Mouse (Mus musculus) heart, embryonic 16.5 days (tissue): ENCODE results near the gene Recql5. TPM values are rescaled to one million over a fixed set of nuclear protein-coding genes. Genes with fewer than 3 reads are reported as not detected.

ENCODE experiments used
- ATAC-seq: fragments of 200-750 bp; cut with Nextera tagmentation; replicated peaks from 2 replicates; pipeline ENCODE4 v1.8.0; 2017; ENCODE audit warnings: moderate number of reproducible peaks; ENCODE audit not compliant: insufficient read depth, low FRiP score; ENCODE audit errors: extremely low read depth
- H3K27ac ChIP-seq: fragments of 300-500 bp; sonication (generic); 2 replicates; pipeline ENCODE4 v1.5.1; 2014; ENCODE audit warnings: mild to moderate bottlenecking, low read length, control low read depth, moderate library complexity
- H3K27me3 ChIP-seq: fragments of 300-500 bp; sonication (generic); 2 replicates; pipeline ENCODE4 v1.6.1; 2014; ENCODE audit warnings: low read length, mixed read lengths; ENCODE audit not compliant: control insufficient read depth, insufficient read depth
- H3K36me3 ChIP-seq: fragments of 300-500 bp; sonication (generic); 2 replicates; pipeline ENCODE4 v1.6.1; 2014; ENCODE audit not compliant: control insufficient read depth, insufficient read depth
- H3K4me1 ChIP-seq: fragments of 300-500 bp; sonication (generic); 2 replicates; pipeline ENCODE4 v1.6.1; 2014; ENCODE audit warnings: low read length, mixed read lengths; ENCODE audit not compliant: control insufficient read depth, insufficient read depth
- H3K4me2 ChIP-seq: fragments of 300-500 bp; sonication (generic); 2 replicates; pipeline ENCODE4 v1.6.1; 2014; ENCODE audit warnings: low read depth, mild to moderate bottlenecking, control low read depth, low read length
- H3K4me3 ChIP-seq: fragments of 300-500 bp; sonication (generic); 2 replicates; pipeline ENCODE4 v1.5.1; 2014; ENCODE audit warnings: mild to moderate bottlenecking, control low read depth, low read length
- H3K9ac ChIP-seq: fragments of 300-500 bp; sonication (generic); 2 replicates; pipeline ENCODE4 v1.6.1; 2014; ENCODE audit warnings: low read length, control low read depth
- H3K9me3 ChIP-seq: fragments of 300-500 bp; sonication (generic); replicated peaks from 2 replicates; pipeline ENCODE4 v1.6.1; 2016; ENCODE audit warnings: low read length; ENCODE audit not compliant: control insufficient read depth
- WGBS: fragments of 180-500 bp; shearing (Covaris S2); extraction: QIAGEN DNeasy Blood & Tissue Kit; methylation state at CpG from one replicate; pipeline ENCODE4 v1.1.7; 2014; 5-methylcytosine and 5-hydroxymethylcytosine counted together
- polyA plus RNA-seq: library from polyadenylated mRNA; unstranded; fragments of >200 nt; fragmentation: Nextera tagmentation; extraction: Ambion mirVana; gene quantifications from 2 replicates; pipeline ENCODE4 v1.2.1, GENCODE M21; 2015

Recql5 gene
- polyA plus RNA-seq, 1 experiment from 2014 or later = 13.2 TPM

- Histone ChIP-seq H3K36me3 (peaks cover 16% of the 10 kb centered on the region), H3K9ac (no peak overlapping the region), H3K9me3 (no peaks in the 10 kb centered on the region; the same call in 1 of the 2 replicates), H3K4me3 (no peak overlapping the region), H3K27ac (no peak overlapping the region; the same call in none of the 2 replicates), H3K4me1 (peaks cover 43% of the 10 kb centered on the region), H3K27me3 (no peaks in the 10 kb centered on the region), H3K4me2 (no peak overlapping the region)
- no peak for ATAC-seq
- 89% methylated on average over 5 of the region's 5 CpGs for WGBS
Observed at GRCm38 (mm10) chr11:115843891-115844239, 89.4 kb downstream of the Recql5 start.

GRCm38 (mm10) chr11:115843141-115843890, 90.0 kb downstream of the Recql5 start:
- Histone ChIP-seq H3K4me3 (no peak overlapping the region), H3K4me1 (peaks cover 46% of the 10 kb centered on the region), H3K27me3 (no peaks in the 10 kb centered on the region), H3K9ac (peak overlapping the region; percentile 33; the same call in 1 of the 2 replicates), H3K27ac (peak overlapping the region; percentile 94), H3K9me3 (no peaks in the 10 kb centered on the region; the same call in 1 of the 2 replicates), H3K36me3 (peaks cover 16% of the 10 kb centered on the region), H3K4me2 (no peak overlapping the region)
- no peak for ATAC-seq
- WGBS = 73% methylated on average over 14 of the region's 14 CpGs

Other genes with a start within 250 kb of the Recql5 start
- 103 and 118 TPM in 2 replicates for gene Grb2, start 224.9 kb downstream of the Recql5 start, polyA plus RNA-seq
- gene Tmem94, start 168.0 kb downstream of the Recql5 start, polyA plus RNA-seq = 36.8 and 43.1 TPM in 2 replicates
- 18.9 and 22.1 TPM in 2 replicates for gene Caskin2, start 119.8 kb downstream of the Recql5 start, polyA plus RNA-seq
- gene Tsen54, start 118.8 kb downstream of the Recql5 start, polyA plus RNA-seq = 26.2 and 28.3 TPM in 2 replicates
- gene Llgl2, start 109.4 kb downstream of the Recql5 start, polyA plus RNA-seq = 17.7 and 18.2 TPM in 2 replicates
- gene Myo15b, start 75.1 kb downstream of the Recql5 start, polyA plus RNA-seq = 0.17 and 1.7 TPM in 2 replicates
- gene Smim5, start 33.5 kb downstream of the Recql5 start, polyA plus RNA-seq = 68.4 and 82.9 TPM in 2 replicates
- 3.7 and 5.7 TPM in 2 replicates for gene Smim6, start 21.5 kb downstream of the Recql5 start, polyA plus RNA-seq
- 20.2 and 23.5 TPM in 2 replicates for gene Sap30bp, start 195 bp downstream of the Recql5 start, polyA plus RNA-seq
- gene Itgb4, start 41.2 kb upstream of the Recql5 start, polyA plus RNA-seq = 2.7 and 4.4 TPM in 2 replicates
- 142 and 153 TPM in 2 replicates for gene Galk1, start 79.2 kb upstream of the Recql5 start, polyA plus RNA-seq
- gene H3f3b, start 94.5 kb upstream of the Recql5 start, polyA plus RNA-seq = 661 and 709 TPM in 2 replicates
- gene Unk, start 96.8 kb upstream of the Recql5 start, polyA plus RNA-seq = 22.7 and 23.2 TPM in 2 replicates
- 3.2 and 5.9 TPM in 2 replicates for gene Unc13d, start 144.5 kb upstream of the Recql5 start, polyA plus RNA-seq
- 143 and 153 TPM in 2 replicates for gene Wbp2, start 153.5 kb upstream of the Recql5 start, polyA plus RNA-seq
- gene Trim47, start 193.7 kb upstream of the Recql5 start, polyA plus RNA-seq = 79.8 and 89.2 TPM in 2 replicates
- gene Trim65, start 197.7 kb upstream of the Recql5 start, polyA plus RNA-seq = 5.3 and 6.5 TPM in 2 replicates
- 102 and 106 TPM in 2 replicates for gene Mrpl38, start 205.4 kb upstream of the Recql5 start, polyA plus RNA-seq
- gene Fbf1, start 234.7 kb upstream of the Recql5 start, polyA plus RNA-seq = 20.8 and 23.7 TPM in 2 replicates